Mouse (Mus musculus) macrophage (primary cell): Measurements from ENCODE around the gene Tbcc. TPM values are rescaled to one million over a fixed set of nuclear protein-coding genes. Genes with fewer than 3 reads are reported as not detected.

Source experiments
- H3K27ac ChIP-seq: fragments of 350-480 bp; formaldehyde crosslinking; 2 replicates; pipeline ENCODE4 v1.9.0; 2021
- H3K36me3 ChIP-seq: fragments of 350-480 bp; formaldehyde crosslinking; 2 replicates; pipeline ENCODE4 v1.9.0; 2021; ENCODE audit errors: inconsistent target
- H3K4me3 ChIP-seq: fragments of 350-480 bp; formaldehyde crosslinking; 2 replicates; pipeline ENCODE4 v1.9.0; 2021; ENCODE audit errors: inconsistent target
- H3K79me2 ChIP-seq: fragments of 350-480 bp; formaldehyde crosslinking; 2 replicates; pipeline ENCODE4 v1.9.0; 2021; ENCODE audit errors: inconsistent target
- WGBS: methylation state at CpG from one replicate; pipeline ENCODE4 v1.1.7; 2026; ENCODE audit warnings: inconsistent platforms; ENCODE audit not compliant: missing documents; 5-methylcytosine and 5-hydroxymethylcytosine counted together
- polyA plus RNA-seq: library from polyadenylated mRNA; stranded (reverse); fragments of 250-400 nt; gene quantifications from 3 replicates; pipeline ENCODE4 v1.2.4, GENCODE M21; 2018; ENCODE audit warnings: inconsistent platforms

The Tbcc gene
- polyA plus RNA-seq, 1 experiment from 2014 or later, result 6.2 TPM

GRCm38 (mm10) chr17:46857361-46857902 is 33.1 kb upstream of the Tbcc start:
- WGBS, result 0% methylated on average over 16 of the region's 52 CpGs
- Histone ChIP-seq H3K27ac (peak overlapping the region; percentile 79), H3K36me3 (no peaks in the 10 kb centered on the region), H3K4me3 (peak overlapping the region; percentile 56), H3K79me2 (peaks cover 33% of the 10 kb centered on the region)

- Histone ChIP-seq H3K36me3 (no peaks in the 10 kb centered on the region), H3K27ac (peak within 1 kb of the TSS; percentile 79), H3K79me2 (peaks cover 28% of the 10 kb centered on the region), H3K4me3 (peak within 1 kb of the TSS; percentile 56)
- 0% methylated on average over 25 of the region's 65 CpGs for whole genome bisulfite sequencing
Observed at GRCm38 (mm10) chr17:46857903-46858748, 32.4 kb upstream of the Tbcc start, which contains the start of gene Bicral. Gene Bicral, minus strand, starts transcription at chr17:46858482.

GRCm38 (mm10) chr17:46858749-46859444 is 31.6 kb upstream of the Tbcc start:
- Histone ChIP-seq H3K79me2 (peaks cover 26% of the 10 kb centered on the region), H3K27ac (no peak overlapping the region), H3K4me3 (peak overlapping the region; percentile 10; the same call in 1 of the 2 replicates)

GRCm38 (mm10) chr17:46860120-46860519 is 30.4 kb upstream of the Tbcc start:
- 100% methylated on average over 4 of the region's 4 CpGs for WGBS
- Histone ChIP-seq H3K36me3 (no peaks in the 10 kb centered on the region), H3K4me3 (no peak overlapping the region), H3K79me2 (peaks cover 14% of the 10 kb centered on the region), H3K27ac (no peak overlapping the region)

More at GRCm38 (mm10) chr17:46858749-46859444, 31.6 kb upstream of the Tbcc start:
- H3K36me3 ChIP-seq, result no peaks in the 10 kb centered on the region
- WGBS, result 49% methylated on average over 7 of the region's 9 CpGs

- Histone ChIP-seq H3K27ac (no peak overlapping the region), H3K79me2 (no peaks in the 10 kb centered on the region), H3K36me3 (no peaks in the 10 kb centered on the region), H3K4me3 (no peak overlapping the region)
- WGBS, result 91% methylated on average over 7 of the region's 7 CpGs
Observed at GRCm38 (mm10) chr17:46864566-46865195, 25.8 kb upstream of the Tbcc start.

- H3K27ac ChIP-seq, result peak overlapping the region; percentile 19; the same call in 1 of the 2 replicates
- 79% methylated on average over 12 of the region's 12 CpGs for WGBS
- no peak overlapping the region for H3K4me3 ChIP-seq
Observed at GRCm38 (mm10) chr17:46866836-46867235, 23.6 kb upstream of the Tbcc start.

GRCm38 (mm10) chr17:46870204-46870798 is 20.2 kb upstream of the Tbcc start:
- 65% methylated on average over 5 of the region's 5 CpGs for WGBS
- Histone ChIP-seq H3K36me3 (no peaks in the 10 kb centered on the region), H3K4me3 (no peak overlapping the region), H3K79me2 (no peaks in the 10 kb centered on the region), H3K27ac (no peak overlapping the region)

More at GRCm38 (mm10) chr17:46866836-46867235, 23.6 kb upstream of the Tbcc start:
- Histone ChIP-seq H3K36me3 (no peaks in the 10 kb centered on the region), H3K79me2 (no peaks in the 10 kb centered on the region)

GRCm38 (mm10) chr17:46870913-46871312 is 19.6 kb upstream of the Tbcc start:
- Histone ChIP-seq H3K79me2 (no peaks in the 10 kb centered on the region), H3K36me3 (no peaks in the 10 kb centered on the region), H3K27ac (no peak overlapping the region), H3K4me3 (no peak overlapping the region)
- 8% methylated on average over 1 of the region's 1 CpGs for WGBS

GRCm38 (mm10) chr17:46872806-46873205 is 17.7 kb upstream of the Tbcc start:
- no peak overlapping the region for H3K4me3 ChIP-seq
- H3K79me2 ChIP-seq, result no peaks in the 10 kb centered on the region
- H3K27ac ChIP-seq, result no peak overlapping the region
- no peaks in the 10 kb centered on the region for H3K36me3 ChIP-seq
- 100% methylated on average over 7 of the region's 7 CpGs for WGBS

GRCm38 (mm10) chr17:46874133-46874532 is 16.4 kb upstream of the Tbcc start:
- no peak overlapping the region for H3K4me3 ChIP-seq
- H3K79me2 ChIP-seq, result no peaks in the 10 kb centered on the region
- H3K27ac ChIP-seq, result 0 out of 2 replicates have a peak overlapping the region, but pooled peaks have one; percentile 12
- H3K36me3 ChIP-seq, result no peaks in the 10 kb centered on the region
- WGBS, result 16% methylated on average over 10 of the region's 10 CpGs

GRCm38 (mm10) chr17:46875626-46876025 is 14.9 kb upstream of the Tbcc start:
- Histone ChIP-seq H3K36me3 (no peaks in the 10 kb centered on the region), H3K79me2 (no peaks in the 10 kb centered on the region), H3K27ac (no peak overlapping the region), H3K4me3 (no peak overlapping the region)
- WGBS, result 89% methylated on average over 3 of the region's 3 CpGs

GRCm38 (mm10) chr17:46876371-46876950 is 14.0 kb upstream of the Tbcc start:
- H3K27ac ChIP-seq, result no peak overlapping the region
- WGBS, result 87% methylated on average over 8 of the region's 8 CpGs
- no peaks in the 10 kb centered on the region for H3K79me2 ChIP-seq
- no peaks in the 10 kb centered on the region for H3K36me3 ChIP-seq
- H3K4me3 ChIP-seq, result no peak overlapping the region

GRCm38 (mm10) chr17:46877061-46877460 is 13.4 kb upstream of the Tbcc start:
- WGBS, result 86% methylated on average over 5 of the region's 5 CpGs
- H3K79me2 ChIP-seq, result no peaks in the 10 kb centered on the region
- H3K4me3 ChIP-seq, result no peak overlapping the region
- H3K27ac ChIP-seq, result no peak overlapping the region
- no peaks in the 10 kb centered on the region for H3K36me3 ChIP-seq

- Histone ChIP-seq H3K27ac (peak overlapping the region; percentile 62), H3K36me3 (no peaks in the 10 kb centered on the region), H3K4me3 (no peak overlapping the region), H3K79me2 (no peaks in the 10 kb centered on the region)
- 24% methylated on average over 14 of the region's 14 CpGs for WGBS
Observed at GRCm38 (mm10) chr17:46879841-46880311, 10.6 kb upstream of the Tbcc start.
